ENCODE assay signal across 22 mouse cellular contexts in the genomic region with DNA sequence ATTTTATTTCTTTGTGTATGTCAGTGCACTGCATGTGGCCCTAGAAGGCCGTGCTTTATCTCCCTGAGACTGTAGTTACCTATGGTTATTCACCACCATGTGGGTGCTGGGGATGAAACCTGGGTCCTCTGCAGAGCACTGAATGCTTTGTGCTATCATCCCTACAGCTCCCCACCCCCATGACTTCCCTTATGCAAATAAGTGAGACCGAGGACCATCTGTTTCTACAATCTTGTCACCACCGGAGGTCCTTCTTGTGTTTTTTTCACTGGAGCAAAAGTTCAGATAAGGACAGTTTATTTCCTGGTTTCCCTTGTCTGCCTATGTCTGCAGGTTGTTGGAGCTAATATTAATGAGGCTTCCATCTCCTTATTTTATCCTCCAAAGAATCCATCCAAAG. TPM values are rescaled to one million over a fixed set of nuclear protein-coding genes. Genes with fewer than 3 reads are reported as not detected.
DNase-seq lines count a peak whose midpoint lies in the region; TF ChIP-seq lines count a peak whose summit lies in the region.
"Had no signal": no experiment of that assay in that cellular context is flagged by ENCODE, and none has a peak within 500 bp of the region (broad histone marks: within the 10 kb centered on the region; RNA-seq: fewer than 3 reads in every experiment).

No protein-coding gene starts in this region.

- dilution Hi-C loops in CH12.LX (cut with MboI; ENCODE audit: extremely low pct_ligation_motif_present, extremely low pct_unique_long_range_greater_than_20kb, low sequenced_read_pairs): no loop called here

- no peaks in the 10 kb centered on the region for H3K27me3 ChIP-seq in cerebellum, adult 2 months (ENCODE audit: control insufficient read depth, insufficient read depth, low read length)
- no peaks in the 10 kb centered on the region for H3K27me3 ChIP-seq in heart, embryonic 10.5 days (ENCODE audit: insufficient read depth, poor library complexity, severe bottlenecking)
- H3K27me3 ChIP-seq in CH12.LX (replicated peaks): no peaks in the 10 kb centered on the region
- H3K27me3 ChIP-seq: embryonic facial prominence, embryonic 13.5 days; embryonic facial prominence, embryonic 15.5 days; forebrain, embryonic 12.5 days had no signal

- WGBS in cerebellum, adult 2 months: 44% methylated on average over 3 of the region's 3 CpGs
- WGBS in heart, embryonic 10.5 days: 51% methylated on average over 3 of the region's 3 CpGs

- H3K4me3 ChIP-seq in cerebellum, adult 2 months (replicated peaks; ENCODE audit: insufficient read depth, low read depth, low read length): no peak overlapping the region
- H3K4me3 ChIP-seq in heart, embryonic 10.5 days: no peak overlapping the region
- no peak overlapping the region for H3K4me3 ChIP-seq in CH12.LX (replicated peaks in 1 of 3; ENCODE audit: low read depth in 2 of 3, low read length in 2 of 3, poor library complexity in 1 of 3)
- H3K4me3 ChIP-seq: embryonic facial prominence, embryonic 13.5 days; embryonic facial prominence, embryonic 15.5 days; erythroblast, embryonic 14.5 days; forebrain, embryonic 10.5 days; forebrain, embryonic 12.5 days had no signal

- TF ChIP-seq EP300 in CH12.LX (IDR thresholded peaks at IDR 0.05; ENCODE audit: low read length): peak; percentile 48

- no peak for TF ChIP-seq CTCF in cerebellum, adult 2 months (IDR thresholded peaks at IDR 0.05; ENCODE audit: borderline replicate concordance, insufficient read depth, low read depth, low read length)
- TF ChIP-seq CTCF in CH12.LX (conservative IDR thresholded peaks at IDR 0.05 in 1 of 2, IDR thresholded peaks at IDR 0.05 in 1 of 2; ENCODE audit: low read depth in 2 of 2, low read length in 2 of 2): no peak

- no peak overlapping the region for H3K27ac ChIP-seq in cerebellum, adult 2 months (ENCODE audit: insufficient read depth, low read length)
- no peak overlapping the region for H3K27ac ChIP-seq in heart, embryonic 10.5 days
- H3K27ac ChIP-seq in CH12.LX (ENCODE audit: insufficient read depth, low read depth): no peak overlapping the region
- H3K27ac ChIP-seq: embryonic facial prominence, embryonic 13.5 days; embryonic facial prominence, embryonic 15.5 days; forebrain, embryonic 10.5 days; forebrain, embryonic 12.5 days had no signal

- TF ChIP-seq POLR2A in cerebellum, adult 2 months (IDR thresholded peaks at IDR 0.05; ENCODE audit: borderline replicate concordance, insufficient read depth, low read length): no peak
- TF ChIP-seq POLR2A in CH12.LX (IDR thresholded peaks at IDR 0.05; ENCODE audit: low read depth, low read length): no peak

- H3K79me2 ChIP-seq in CH12.LX (replicated peaks; ENCODE audit: control insufficient read depth, extremely low read depth, insufficient read depth, poor library complexity, severe bottlenecking): no peaks in the 10 kb centered on the region

- no peak; the same call in 1 of the 2 replicates for TF ChIP-seq RAD21 in CH12.LX (IDR thresholded peaks at IDR 0.05; ENCODE audit: low read depth, low read length)

- peak overlapping the region; percentile 24; the same call in 1 of the 2 replicates for H3K4me2 ChIP-seq in CH12.LX (ENCODE audit: insufficient read depth, low read depth, poor library complexity, severe bottlenecking)
- H3K4me2 ChIP-seq: embryonic facial prominence, embryonic 13.5 days; embryonic facial prominence, embryonic 15.5 days; forebrain, embryonic 12.5 days had no signal

- no peak overlapping the region for H3K9ac ChIP-seq in CH12.LX (ENCODE audit: insufficient read depth, low read depth)
- H3K9ac ChIP-seq: embryonic facial prominence, embryonic 13.5 days; embryonic facial prominence, embryonic 15.5 days; forebrain, embryonic 12.5 days had no signal

- peak; percentile 51 to 60 for DNase-seq in cerebellum, postnatal 14 days
- no peak for DNase-seq in cerebellum, adult 2 months
- DNase-seq in heart, embryonic 10.5 days (ENCODE audit: low spot score): peak; percentile 51
- no peak for DNase-seq in heart, postnatal 36 days
- peak; percentile 14 for DNase-seq in A20 (ENCODE audit: low read depth, low spot score)
- peak; percentile 66 for DNase-seq in CH12.LX (ENCODE audit: extremely low read depth)
- no peak for DNase-seq in urinary bladder, postnatal 25 days (ENCODE audit: low spot score)
- no peak for DNase-seq in adrenal gland, adult (ENCODE audit: inconsistent age in 2 of 2, low spot score in 1 of 2)
- DNase-seq: adrenal gland, adult 2 months; adrenal gland, postnatal 10 days; adrenal gland, postnatal 25 days; B cell, adult 2 months; cerebellum, adult 11 months; cerebellum, adult 18-20 months; cerebellum, adult 9-11 months; cerebellum, postnatal 36 days; embryo, embryonic 11 days had no signal

- in situ Hi-C loops in CH12.LX (cut with MboI; ENCODE audit: low pct_ligation_motif_present, low pct_unique_long_range_greater_than_20kb, low sequenced_read_pairs): no loop called here

- H3K4me1 ChIP-seq in cerebellum, adult 2 months (ENCODE audit: control insufficient read depth, insufficient read depth, low read length): no peaks in the 10 kb centered on the region
- H3K4me1 ChIP-seq in heart, embryonic 10.5 days: no peaks in the 10 kb centered on the region
- peaks cover 7 to 22% of the 10 kb centered on the region in 2 experiments; a peak in 3 of 4 replicates for H3K4me1 ChIP-seq in CH12.LX (ENCODE audit: control insufficient read depth in 1 of 2, insufficient read depth in 2 of 2)
- H3K4me1 ChIP-seq: embryonic facial prominence, embryonic 13.5 days; embryonic facial prominence, embryonic 15.5 days; forebrain, embryonic 10.5 days; forebrain, embryonic 12.5 days had no signal

- no peaks in the 10 kb centered on the region for H3K9me3 ChIP-seq in heart, embryonic 10.5 days
- H3K9me3 ChIP-seq in CH12.LX (replicated peaks; ENCODE audit: low read length): no peaks in the 10 kb centered on the region
- H3K9me3 ChIP-seq: embryonic facial prominence, embryonic 13.5 days; embryonic facial prominence, embryonic 15.5 days; forebrain, embryonic 10.5 days; forebrain, embryonic 12.5 days had no signal

- intact Hi-C loops in heart, postnatal 36 days (cut with DNase I): no loop called here

- no peaks in the 10 kb centered on the region for H3K36me3 ChIP-seq in heart, embryonic 10.5 days
- H3K36me3 ChIP-seq in CH12.LX (replicated peaks in 1 of 2; ENCODE audit: control insufficient read depth in 1 of 2, insufficient read depth in 1 of 2, low read length in 1 of 2): no peaks in the 10 kb centered on the region
- H3K36me3 ChIP-seq: embryonic facial prominence, embryonic 13.5 days; embryonic facial prominence, embryonic 15.5 days; forebrain, embryonic 10.5 days; forebrain, embryonic 12.5 days had no signal

TF ChIP-seq in CH12.LX, 34 proteins besides CTCF, POLR2A, EP300 and RAD21:
- TF ChIP-seq ZNF384 (IDR thresholded peaks at IDR 0.05; ENCODE audit: low read depth, low read length) (peak; percentile 30; the same call in 1 of the 2 replicates), MXI1 (IDR thresholded peaks at IDR 0.05; ENCODE audit: low read depth, low read length) (no peak), TCF12 (IDR thresholded peaks at IDR 0.05; ENCODE audit: low read depth, low read length) (peak; percentile 35; the same call in 1 of the 2 replicates), RCOR1 (conservative IDR thresholded peaks at IDR 0.05; ENCODE audit: low read depth, low read length) (0 out of 2 replicates have a peak, but pooled peaks have one; percentile 44), MAX (IDR thresholded peaks at IDR 0.05; ENCODE audit: low read length) (no peak), MYC (IDR thresholded peaks at IDR 0.05; ENCODE audit: low read depth, low read length) (0 out of 2 replicates have a peak, but pooled peaks have one; percentile 31), ETS1 (conservative IDR thresholded peaks at IDR 0.05; ENCODE audit: low read depth, low read length) (peak; percentile 39; the same call in 1 of the 2 replicates), ELF1 (IDR thresholded peaks at IDR 0.05; ENCODE audit: low read depth, low read length) (peak; percentile 35; the same call in 1 of the 2 replicates), BHLHE40 (IDR thresholded peaks at IDR 0.05; ENCODE audit: low read depth, low read length) (peak; percentile 34; the same call in 1 of the 2 replicates), CHD2 (IDR thresholded peaks at IDR 0.05; ENCODE audit: low read length) (peak; percentile 66; the same call in 1 of the 2 replicates)

RNA-seq across cellular contexts. Expression of a gene that starts 39.2 kb away (rescaled TPM):
- 96.6 and 99.9 TPM in 2 replicates for polyA plus RNA-seq in cerebellum, adult 2 months (2012; rRNA removed)
- polyA plus RNA-seq in heart, embryonic 10.5 days (2016; fragmentation: Nextera tagmentation; extraction: Ambion mirVana): 20.4 and 30.5 TPM in 2 replicates
- 10 to 100 TPM; 22.2 to 23.4 TPM for total RNA-seq in heart, postnatal 36 days (2021)
- total RNA-seq in CH12.LX (2012; rRNA removed): 16.5 and 18.0 TPM in 2 replicates
- total RNA-seq in CH12.LX (2014; rRNA removed): 8.4 and 8.9 TPM in 2 replicates
- 15.4 and 20.5 TPM in 2 replicates for polyA plus RNA-seq in CH12.LX (2012; ENCODE audit: insufficient read length, low read depth)

Comparison
In these comparisons a context has a peak if more than half of its experiments do, and no peak if none do; other contexts are left out.
1. DNase-seq: peak in cerebellum, postnatal 14 days (2 of 2), heart, embryonic 10.5 days (single experiment), A20 (single experiment) and CH12.LX (single experiment); none in cerebellum, adult 2 months (0 of 2), heart, postnatal 36 days (0 of 2), urinary bladder, postnatal 25 days (single experiment) and adrenal gland, adult (0 of 2).